In genomic region chr2:104023096-104023495, GRCm38 (mm10) we compare ENCODE assay signal across 24 mouse cellular contexts. TPM values are rescaled to one million over a fixed set of nuclear protein-coding genes. Genes with fewer than 3 reads are reported as not detected.
"Had no signal": no experiment of that assay in that cellular context is flagged by ENCODE, and none has a peak within 500 bp of the region (broad histone marks: within the 10 kb centered on the region; RNA-seq: fewer than 3 reads in every experiment).

No protein-coding gene starts in this region.

- H3K9me3 ChIP-seq: lung, embryonic 15.5 days; midbrain, embryonic 13.5 days; midbrain, embryonic 15.5 days; neural tube, embryonic 12.5 days had no signal

- DNase-seq: liver, postnatal 0 days; lung, adult 2 months; lung, postnatal 14 days; lung, postnatal 36 days; right cerebral cortex, postnatal 14 days; thymus, adult 18-20 months; thymus, postnatal 14 days; thymus, postnatal 36 days had no signal

- H3K27me3 ChIP-seq: lung, embryonic 15.5 days; midbrain, embryonic 13.5 days; midbrain, embryonic 15.5 days; neural tube, embryonic 12.5 days had no signal

- H3K4me3 ChIP-seq: lung, embryonic 15.5 days; megakaryocyte, embryonic 14.5 days; midbrain, embryonic 13.5 days; midbrain, embryonic 15.5 days; neural tube, embryonic 12.5 days had no signal

- H3K36me3 ChIP-seq: lung, embryonic 15.5 days; midbrain, embryonic 13.5 days; midbrain, embryonic 15.5 days; neural tube, embryonic 12.5 days had no signal

- ATAC-seq: liver, postnatal 0 days; lung, postnatal 0 days; midbrain, embryonic 13.5 days; midbrain, embryonic 15.5 days had no signal

- H3K4me1 ChIP-seq: neural tube, embryonic 12.5 days had no signal

RNA-seq across cellular contexts. Expression of gene 4931422A03Rik, which starts 5.1 kb away (rescaled TPM):
- total RNA-seq: midbrain, postnatal 0 days; monocyte, adult 5-6 weeks; neutrophil, adult 5-6 weeks had no signal
- polyA plus RNA-seq: lung, adult 2 months; macrophage; spleen, adult 2 months had no signal

RNA-seq across cellular contexts. Expression of gene Gm10912, which starts 42.5 kb away (rescaled TPM):
- total RNA-seq: midbrain, postnatal 0 days; monocyte, adult 5-6 weeks had no signal
- polyA plus RNA-seq: lung, embryonic 15.5 days; lung, postnatal 0 days; macrophage; midbrain, embryonic 13.5 days; midbrain, embryonic 15.5 days; midbrain, postnatal 0 days; neural tube, embryonic 12.5 days; neural tube, embryonic 14.5 days; stomach, embryonic 14.5 days; stomach, embryonic 16.5 days had no signal

RNA-seq across cellular contexts. Expression of gene Gm10799, which starts 45.3 kb away (rescaled TPM):
- total RNA-seq: megakaryocyte progenitor cell, adult 5-6 weeks; midbrain, postnatal 0 days; monocyte, adult 5-6 weeks; neutrophil, adult 5-6 weeks had no signal
- polyA plus RNA-seq: liver, postnatal 0 days; lung, adult 2 months; lung, embryonic 15.5 days; lung, postnatal 0 days; macrophage; midbrain, embryonic 13.5 days; midbrain, embryonic 15.5 days; midbrain, postnatal 0 days; neural tube, embryonic 12.5 days; neural tube, embryonic 14.5 days; spleen, adult 2 months; stomach, embryonic 14.5 days; stomach, embryonic 16.5 days; thymus, postnatal 0 days had no signal

RNA-seq across cellular contexts. Expression of gene Cd59b, which starts 46.6 kb away (rescaled TPM):
- total RNA-seq: midbrain, postnatal 0 days; monocyte, adult 5-6 weeks; neutrophil, adult 5-6 weeks had no signal
- polyA plus RNA-seq: macrophage had no signal
